Mouse (Mus musculus) heart, adult 2 months (tissue): ENCODE data around the gene Dab1.

ENCODE experiments used
- CTCF ChIP-seq: fragments of 200-600 bp; IDR thresholded peaks from 2 replicates; pipeline ENCODE4 v1.8.1; 2022; ENCODE audit warnings: antibody characterized with exemption, mild to moderate bottlenecking, moderate library complexity
- POLR2A ChIP-seq: fragments of 200-500 bp; IDR thresholded peaks from 2 replicates; pipeline ENCODE4 v1.6.1; 2011; ENCODE audit warnings: mild to moderate bottlenecking, low read depth, low read length, control low read depth; ENCODE audit not compliant: insufficient read depth

GRCm38 (mm10) chr4:103707140-103707539 is 88.0 kb downstream of the Dab1 start:
- TF ChIP-seq CTCF (no peak), POLR2A (no peak)
